Comparison of ENCODE assay signal across 19 mouse cellular contexts in genomic region chr17:26498626-26499025, GRCm38 (mm10).
DNase-seq lines count a peak whose midpoint lies in the region; ATAC-seq lines count a peak whose summit lies in the region.
"Had no signal": no experiment of that assay in that cellular context is flagged by ENCODE, and none has a peak within 500 bp of the region (broad histone marks: within the 10 kb centered on the region; RNA-seq: fewer than 3 reads in every experiment).

No protein-coding gene starts in this region.

- 20% methylated on average over 1 of the region's 1 CpGs for WGBS in heart, embryonic 15.5 days
- WGBS in heart, embryonic 10.5 days = 56% methylated on average over 1 of the region's 1 CpGs

- DNase-seq in adrenal gland, adult 2 months = peak; percentile 61
- DNase-seq in adrenal gland, postnatal 4 days (ENCODE audit: low spot score in 2 of 2) = no peak
- DNase-seq in heart, embryonic 10.5 days (ENCODE audit: low spot score) = no peak
- DNase-seq in 3T3-L1 (ENCODE audit: low read depth, low spot score) = peak; percentile 40
- peak; percentile 37 for DNase-seq in NIH3T3 (ENCODE audit: low read depth)
- no peak for DNase-seq in yolk sac, embryonic 10.5 days (ENCODE audit: low spot score)
- no peak for DNase-seq in liver
- DNase-seq: cerebellum, adult 11-12 months; cerebellum, adult 9-10 months; cerebellum, postnatal 25 days; gastrocnemius, postnatal 10 days; heart, postnatal 14 days; kidney, adult 8-10 months had no signal

- peak overlapping the region; percentile 60 for H3K27ac ChIP-seq in heart, embryonic 15.5 days
- no peak overlapping the region for H3K27ac ChIP-seq in heart, embryonic 10.5 days
- H3K27ac ChIP-seq: embryonic facial prominence, embryonic 12.5 days; forebrain, embryonic 15.5 days; hindbrain, embryonic 15.5 days had no signal

- no peak overlapping the region for H3K9ac ChIP-seq in heart, embryonic 15.5 days
- H3K9ac ChIP-seq: embryonic facial prominence, embryonic 12.5 days; forebrain, embryonic 15.5 days; hindbrain, embryonic 15.5 days had no signal

- H3K4me3 ChIP-seq in heart, embryonic 15.5 days = no peak overlapping the region
- H3K4me3 ChIP-seq in heart, embryonic 10.5 days = no peak overlapping the region
- H3K4me3 ChIP-seq: embryonic facial prominence, embryonic 12.5 days; forebrain, embryonic 15.5 days; hindbrain, embryonic 15.5 days had no signal

- no peak for ATAC-seq in heart, embryonic 15.5 days (replicated peaks; ENCODE audit: insufficient number of reproducible peaks, insufficient read depth, low FRiP score, low read depth)
- ATAC-seq: forebrain, embryonic 15.5 days; intestine, postnatal 0 days had no signal

- no peak overlapping the region for H3K4me2 ChIP-seq in heart, embryonic 15.5 days
- H3K4me2 ChIP-seq: embryonic facial prominence, embryonic 12.5 days; forebrain, embryonic 15.5 days; heart, embryonic 11.5 days; hindbrain, embryonic 15.5 days had no signal

- H3K36me3 ChIP-seq in heart, embryonic 15.5 days = no peaks in the 10 kb centered on the region
- no peaks in the 10 kb centered on the region for H3K36me3 ChIP-seq in heart, embryonic 10.5 days
- H3K36me3 ChIP-seq: embryonic facial prominence, embryonic 12.5 days; forebrain, embryonic 15.5 days; hindbrain, embryonic 15.5 days had no signal

- H3K27me3 ChIP-seq in heart, embryonic 15.5 days = no peaks in the 10 kb centered on the region
- H3K27me3 ChIP-seq in heart, embryonic 10.5 days (ENCODE audit: insufficient read depth, poor library complexity, severe bottlenecking) = no peaks in the 10 kb centered on the region
- H3K27me3 ChIP-seq: embryonic facial prominence, embryonic 12.5 days; forebrain, embryonic 15.5 days; hindbrain, embryonic 15.5 days had no signal

- peaks cover 27% of the 10 kb centered on the region for H3K4me1 ChIP-seq in heart, embryonic 15.5 days (replicated peaks)
- H3K4me1 ChIP-seq in heart, embryonic 10.5 days = peaks cover 27% of the 10 kb centered on the region

- no peaks in the 10 kb centered on the region for H3K9me3 ChIP-seq in heart, embryonic 15.5 days (replicated peaks)
- H3K9me3 ChIP-seq in heart, embryonic 10.5 days = no peaks in the 10 kb centered on the region
- H3K9me3 ChIP-seq: embryonic facial prominence, embryonic 12.5 days; forebrain, embryonic 15.5 days; hindbrain, embryonic 15.5 days had no signal

Comparison
In these comparisons a context has a peak if more than half of its experiments do, and no peak if none do; other contexts are left out.
1. DNase-seq: peak in adrenal gland, adult 2 months (single experiment), 3T3-L1 (single experiment) and NIH3T3 (single experiment); none in adrenal gland, postnatal 4 days (0 of 2), heart, embryonic 10.5 days (single experiment), yolk sac, embryonic 10.5 days (single experiment) and liver (single experiment).